Mouse (Mus musculus) embryonic facial prominence, embryonic 12.5 days (tissue): ENCODE measurements around the gene Coa5. TPM values are rescaled to one million over a fixed set of nuclear protein-coding genes. Genes with fewer than 3 reads are reported as not detected.

Experiments used
- ATAC-seq: fragments of 200-750 bp; cut with Nextera tagmentation; 2 replicates; pipeline ENCODE4 v1.8.0; 2017; ENCODE audit not compliant: insufficient number of reproducible peaks, insufficient read depth, low FRiP score, low TSS enrichment
- H3K27ac ChIP-seq: fragments of 300-500 bp; sonication (generic); 2 replicates; pipeline ENCODE4 v1.5.1; 2016; ENCODE audit warnings: mild to moderate bottlenecking
- H3K27me3 ChIP-seq: fragments of 300-500 bp; sonication (generic); 2 replicates; pipeline ENCODE4 v1.6.1; 2016; ENCODE audit warnings: mild to moderate bottlenecking, moderate library complexity
- H3K36me3 ChIP-seq: fragments of 300-500 bp; sonication (generic); 2 replicates; pipeline ENCODE4 v1.6.1; 2016; ENCODE audit warnings: mild to moderate bottlenecking
- H3K4me1 ChIP-seq: fragments of 300-500 bp; sonication (generic); 2 replicates; pipeline ENCODE4 v1.6.1; 2016
- H3K4me2 ChIP-seq: fragments of 300-500 bp; sonication (generic); replicated peaks from 2 replicates; pipeline ENCODE4 v1.6.1; 2016; ENCODE audit warnings: mild to moderate bottlenecking, moderate library complexity
- H3K4me3 ChIP-seq: fragments of 300-500 bp; sonication (generic); 2 replicates; pipeline ENCODE4 v1.5.1; 2016; ENCODE audit warnings: mild to moderate bottlenecking
- H3K9ac ChIP-seq: fragments of 300-500 bp; sonication (generic); 2 replicates; pipeline ENCODE4 v1.6.1; 2016; ENCODE audit warnings: mild to moderate bottlenecking, moderate library complexity
- H3K9me3 ChIP-seq: fragments of 300-500 bp; sonication (generic); 2 replicates; pipeline ENCODE4 v1.6.1; 2016; ENCODE audit warnings: mild to moderate bottlenecking, moderate library complexity
- WGBS: fragments of 180-500 bp; shearing (Covaris S2); methylation state at CpG from one replicate; pipeline ENCODE4 v1.1.7; 2016; 5-methylcytosine and 5-hydroxymethylcytosine counted together
- polyA plus RNA-seq: library from polyadenylated mRNA; unstranded; fragments of >200 nt; fragmentation: Nextera tagmentation; extraction: Ambion mirVana; gene quantifications from 2 replicates; pipeline ENCODE4 v1.2.1, GENCODE M21; 2016

Gene Coa5
- polyA plus RNA-seq, 1 experiment from 2014 or later, result 52.7 TPM

DNA sequence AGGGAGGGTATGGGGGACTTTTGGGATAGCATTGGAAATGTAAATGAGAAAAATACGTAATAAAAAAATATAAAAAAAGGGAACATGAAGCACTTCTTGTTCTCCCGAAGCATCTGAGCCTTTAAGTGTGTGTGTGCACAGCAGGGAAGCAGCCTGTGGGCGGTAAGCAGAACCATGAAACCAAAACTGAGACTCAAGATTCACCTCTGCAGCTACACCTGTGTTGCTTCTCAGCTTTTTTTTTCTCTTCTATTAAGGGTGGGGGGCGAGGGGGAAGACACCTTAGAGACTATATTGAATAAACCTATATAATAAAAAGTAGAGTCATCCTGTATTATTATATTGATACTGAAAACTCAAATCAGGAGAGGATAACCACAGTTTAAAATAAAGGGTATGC lies 37.9 kb upstream of the Coa5 start:
- no peak for ATAC-seq
- H3K4me1 ChIP-seq, result no peaks in the 10 kb centered on the region; the same call in 1 of the 2 replicates
- H3K36me3 ChIP-seq, result no peaks in the 10 kb centered on the region
- H3K27ac ChIP-seq, result no peak overlapping the region
- no peak overlapping the region for H3K4me3 ChIP-seq
- H3K9ac ChIP-seq, result no peak overlapping the region
- no peaks in the 10 kb centered on the region for H3K27me3 ChIP-seq
- WGBS, result 86% methylated on average over 4 of the region's 4 CpGs
- H3K9me3 ChIP-seq, result 0 out of 2 replicates have a peak, but pooled peaks cover 3% of the 10 kb centered on the region
- no peak overlapping the region for H3K4me2 ChIP-seq

DNA sequence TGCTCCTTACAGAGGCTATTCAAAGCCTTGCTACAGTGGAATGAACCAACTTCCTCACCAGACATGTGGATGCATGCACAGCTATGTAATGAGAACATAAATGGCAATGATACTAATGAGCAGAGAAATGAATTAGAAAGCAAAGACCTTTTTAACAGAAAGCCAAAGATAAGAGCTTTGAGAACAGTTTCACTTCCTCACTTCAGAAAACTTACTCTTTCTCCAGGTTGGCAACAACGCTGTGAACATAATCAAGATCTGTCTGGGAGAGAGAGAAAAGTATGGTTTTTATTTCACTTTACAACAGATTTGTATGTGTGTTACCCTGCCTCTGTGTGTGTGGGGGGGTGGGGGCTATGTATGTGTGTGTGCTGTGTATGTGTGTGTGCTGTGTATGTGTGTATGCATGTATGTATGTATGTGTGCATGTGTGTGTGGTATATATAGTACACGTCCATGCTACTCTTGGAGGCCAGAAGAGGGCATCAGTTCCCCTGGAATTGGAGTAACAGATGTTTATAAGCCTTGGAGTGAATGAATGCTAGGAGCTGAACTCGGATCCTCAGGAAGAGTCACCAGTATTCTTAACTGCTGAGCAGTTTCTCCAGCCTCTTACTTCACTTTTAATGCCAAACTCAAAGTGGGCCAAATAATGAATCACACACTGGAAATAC lies 36.6 kb upstream of the Coa5 start:
- Histone ChIP-seq H3K4me1 (no peaks in the 10 kb centered on the region; the same call in 1 of the 2 replicates), H3K9ac (no peak overlapping the region), H3K9me3 (0 out of 2 replicates have a peak, but pooled peaks cover 3% of the 10 kb centered on the region), H3K36me3 (no peaks in the 10 kb centered on the region), H3K27me3 (no peaks in the 10 kb centered on the region), H3K27ac (no peak overlapping the region), H3K4me3 (no peak overlapping the region), H3K4me2 (no peak overlapping the region)
- ATAC-seq, result no peak
- WGBS, result 81% methylated on average over 3 of the region's 3 CpGs

DNA sequence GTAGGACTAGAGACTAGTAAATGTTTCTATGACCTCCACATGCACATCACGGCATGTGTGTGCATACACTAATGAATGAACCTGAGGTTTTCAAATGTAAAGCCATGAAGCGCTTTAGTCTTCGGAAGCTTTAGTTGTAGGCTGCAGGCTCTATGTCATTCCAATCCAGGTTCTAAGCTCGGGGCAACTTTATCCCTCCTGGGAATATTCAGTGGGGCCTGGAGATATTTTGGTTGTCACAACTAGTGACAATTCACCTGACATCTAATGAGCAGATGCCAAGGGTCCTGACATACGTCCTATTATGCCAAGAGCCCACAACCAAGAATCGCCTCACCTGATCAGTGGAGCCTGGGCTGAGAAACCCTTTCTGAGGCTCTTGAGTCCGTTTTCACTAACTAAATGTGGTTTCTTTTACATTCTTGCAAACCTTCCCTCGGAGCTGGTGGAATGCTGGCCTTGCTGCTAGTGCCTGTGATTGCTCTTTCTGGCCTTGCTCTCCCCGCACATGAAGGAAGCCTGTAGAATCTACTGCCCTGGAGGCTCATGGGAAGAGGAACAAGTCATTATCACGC lies 35.1 kb upstream of the Coa5 start:
- Histone ChIP-seq H3K27ac (no peak overlapping the region), H3K9me3 (0 out of 2 replicates have a peak, but pooled peaks cover 3% of the 10 kb centered on the region), H3K9ac (no peak overlapping the region), H3K27me3 (no peaks in the 10 kb centered on the region), H3K4me3 (no peak overlapping the region), H3K36me3 (no peaks in the 10 kb centered on the region), H3K4me2 (no peak overlapping the region), H3K4me1 (no peaks in the 10 kb centered on the region; the same call in 1 of the 2 replicates)
- 80% methylated on average over 10 of the region's 10 CpGs for WGBS
- no peak for ATAC-seq

DNA sequence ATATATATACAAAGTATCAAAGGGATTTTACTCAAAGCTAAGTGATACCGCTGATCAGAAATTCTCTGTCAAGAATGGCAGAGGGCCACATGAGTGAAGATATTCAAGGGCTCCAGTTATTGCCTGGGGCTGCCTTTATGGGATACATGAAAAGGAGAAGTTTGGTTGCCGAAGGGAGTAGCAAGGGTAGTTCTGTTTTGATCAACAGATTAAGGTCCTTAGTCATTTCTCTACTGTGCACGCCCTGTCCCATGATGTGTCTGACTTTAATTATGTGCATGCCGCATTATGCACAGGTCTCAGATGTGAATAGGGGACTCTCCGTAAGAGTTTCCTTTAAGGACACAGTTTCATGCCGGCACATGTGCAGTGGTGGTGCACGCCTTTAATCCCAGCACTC lies 27.6 kb upstream of the Coa5 start:
- H3K27ac ChIP-seq, result no peak overlapping the region
- H3K4me1 ChIP-seq, result no peaks in the 10 kb centered on the region
- H3K36me3 ChIP-seq, result no peaks in the 10 kb centered on the region
- no peak overlapping the region for H3K4me2 ChIP-seq
- no peaks in the 10 kb centered on the region for H3K9me3 ChIP-seq
- ATAC-seq, result no peak
- WGBS, result 81% methylated on average over 7 of the region's 7 CpGs
- H3K27me3 ChIP-seq, result no peaks in the 10 kb centered on the region
- H3K4me3 ChIP-seq, result no peak overlapping the region
- no peak overlapping the region for H3K9ac ChIP-seq

DNA sequence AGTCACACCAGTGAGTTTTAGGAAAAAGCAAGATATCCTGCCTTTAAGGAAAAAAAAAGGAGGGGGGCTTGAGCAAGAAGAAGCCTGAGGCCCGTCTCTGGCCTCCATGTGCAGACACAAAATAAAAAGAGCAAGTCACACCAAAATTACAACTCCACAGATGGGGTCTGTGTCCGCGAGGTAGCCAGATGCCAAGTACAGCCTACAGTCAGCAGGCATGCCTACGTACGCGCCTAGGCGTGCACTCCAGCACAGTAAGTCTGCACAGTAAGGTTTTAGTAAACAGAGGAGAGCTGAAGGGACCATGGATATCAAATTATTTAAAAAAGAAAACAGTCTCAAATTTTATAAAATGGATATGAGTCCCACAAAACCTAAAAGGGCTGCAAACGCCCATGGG lies 21.4 kb upstream of the Coa5 start:
- H3K27me3 ChIP-seq, result no peaks in the 10 kb centered on the region
- 89% methylated on average over 8 of the region's 8 CpGs for WGBS
- ATAC-seq, result no peak
- H3K4me2 ChIP-seq, result no peak overlapping the region
- H3K4me3 ChIP-seq, result no peak overlapping the region
- H3K9me3 ChIP-seq, result no peaks in the 10 kb centered on the region
- H3K27ac ChIP-seq, result no peak overlapping the region
- no peaks in the 10 kb centered on the region for H3K36me3 ChIP-seq
- H3K9ac ChIP-seq, result no peak overlapping the region
- no peaks in the 10 kb centered on the region for H3K4me1 ChIP-seq

DNA sequence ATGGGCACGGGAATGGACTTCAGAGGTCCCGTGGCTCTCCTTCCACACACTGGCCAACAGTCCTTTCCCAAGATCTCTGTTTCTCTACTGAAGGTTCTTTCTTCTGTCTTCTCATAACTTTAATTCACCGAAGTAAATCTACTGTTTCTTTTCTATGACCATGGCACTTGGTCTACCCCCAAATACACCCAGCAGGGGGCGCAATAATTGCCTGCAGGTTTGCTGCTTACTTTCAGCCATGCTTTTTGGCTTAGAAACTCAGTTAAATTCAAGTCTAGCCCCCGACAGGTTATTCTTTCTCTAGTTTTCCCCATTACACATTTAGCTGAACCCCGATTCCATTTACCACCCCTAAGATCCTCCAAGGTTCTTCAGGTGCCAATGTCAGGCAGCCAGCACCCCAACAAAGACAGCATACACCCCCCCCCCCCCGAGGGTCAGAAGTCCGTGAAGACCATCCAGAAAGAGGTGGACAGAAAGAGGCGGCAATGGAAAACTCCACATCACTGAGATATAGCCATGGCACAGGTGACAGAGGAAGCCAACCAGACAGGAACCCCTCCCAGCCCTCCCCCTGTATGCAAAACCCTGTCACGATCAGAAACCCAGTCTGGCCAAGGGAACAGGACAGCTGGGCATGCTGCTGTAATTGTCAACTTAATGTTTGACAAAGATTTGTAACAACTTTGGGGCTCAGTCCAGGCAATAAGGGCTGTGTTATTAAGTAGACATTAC lies 18.6 kb upstream of the Coa5 start:
- no peak overlapping the region for H3K27ac ChIP-seq
- no peak overlapping the region for H3K9ac ChIP-seq
- 78% methylated on average over 10 of the region's 10 CpGs for WGBS
- H3K4me3 ChIP-seq, result no peak overlapping the region
- no peaks in the 10 kb centered on the region for H3K4me1 ChIP-seq
- H3K27me3 ChIP-seq, result no peaks in the 10 kb centered on the region
- H3K4me2 ChIP-seq, result no peak overlapping the region
- no peak for ATAC-seq
- no peaks in the 10 kb centered on the region for H3K9me3 ChIP-seq
- H3K36me3 ChIP-seq, result no peaks in the 10 kb centered on the region

DNA sequence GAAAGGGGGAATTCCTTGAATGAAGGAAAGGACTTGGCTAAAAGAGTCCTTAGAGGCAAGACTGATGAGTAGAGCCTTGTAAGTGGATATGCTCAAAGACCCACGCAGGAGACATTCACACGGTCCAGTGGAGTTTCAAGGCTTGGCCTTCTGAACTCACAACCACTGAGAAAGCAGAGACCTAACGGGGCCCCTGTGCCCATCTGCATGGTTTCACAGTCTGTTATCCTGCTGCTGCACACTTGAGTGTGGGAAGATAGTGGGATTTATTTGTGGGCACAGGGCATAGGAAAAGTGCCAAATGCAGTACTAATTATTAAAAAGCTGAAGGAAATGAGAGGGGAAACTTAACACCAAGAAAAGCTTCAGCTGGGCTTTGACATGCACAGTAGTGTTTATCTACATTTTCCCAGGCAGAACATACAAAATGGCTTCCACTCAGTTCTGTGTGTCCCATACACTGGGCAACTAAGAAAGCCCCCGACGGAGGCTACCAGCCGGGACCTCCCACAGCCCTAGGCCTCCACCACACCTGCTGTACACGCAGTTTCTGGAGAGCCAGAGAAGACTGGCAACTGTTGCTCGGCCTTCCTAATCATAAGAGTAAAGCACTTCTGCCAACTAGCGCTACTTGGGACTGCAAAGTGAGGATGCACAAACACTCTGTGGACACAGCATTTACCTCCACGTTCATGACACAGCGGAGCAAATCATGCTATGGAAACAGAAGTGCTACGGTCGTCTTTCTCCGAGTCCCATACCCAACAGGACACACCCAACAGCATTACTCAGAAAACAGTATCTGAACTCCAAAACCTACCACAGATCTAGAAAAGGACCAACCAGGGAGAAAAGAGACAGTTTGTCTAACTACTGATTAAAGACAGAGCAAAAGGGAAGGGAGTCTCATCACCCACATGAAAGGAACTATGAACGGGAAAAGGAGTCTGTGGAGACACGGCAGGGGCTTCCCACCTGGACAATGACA lies 13.2 kb upstream of the Coa5 start:
- no peak for ATAC-seq
- Histone ChIP-seq H3K27ac (no peak overlapping the region), H3K36me3 (peaks cover 19% of the 10 kb centered on the region), H3K9ac (no peak overlapping the region), H3K4me2 (no peak overlapping the region), H3K27me3 (no peaks in the 10 kb centered on the region), H3K9me3 (no peaks in the 10 kb centered on the region), H3K4me3 (no peak overlapping the region), H3K4me1 (no peaks in the 10 kb centered on the region)
- WGBS, result 92% methylated on average over 16 of the region's 16 CpGs

DNA sequence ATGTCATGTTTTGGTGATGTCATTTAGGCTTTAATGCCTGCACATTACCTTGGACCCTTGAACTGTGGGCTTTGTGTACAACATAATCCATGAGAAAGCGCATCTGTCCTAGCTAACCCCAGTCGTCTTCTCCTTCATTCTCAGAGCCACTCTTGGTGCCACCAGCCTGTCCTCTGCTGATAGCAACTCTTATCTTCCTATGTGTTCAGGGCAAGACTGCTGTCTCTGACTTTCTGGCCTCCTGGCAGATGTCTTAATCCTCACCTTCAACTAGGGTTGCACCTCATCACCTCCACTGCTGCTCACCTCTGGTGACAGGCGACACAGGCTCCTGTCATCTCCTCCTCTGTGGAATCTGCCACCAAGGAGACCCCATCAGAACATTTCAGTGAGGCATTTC lies 6.5 kb upstream of the Coa5 start:
- no peak overlapping the region for H3K9ac ChIP-seq
- no peak overlapping the region for H3K4me3 ChIP-seq
- no peaks in the 10 kb centered on the region for H3K9me3 ChIP-seq
- H3K4me1 ChIP-seq, result peaks cover 10% of the 10 kb centered on the region
- WGBS, result 92% methylated on average over 3 of the region's 3 CpGs
- H3K4me2 ChIP-seq, result no peak overlapping the region
- H3K27me3 ChIP-seq, result no peaks in the 10 kb centered on the region
- peaks cover 72% of the 10 kb centered on the region for H3K36me3 ChIP-seq
- no peak for ATAC-seq
- H3K27ac ChIP-seq, result no peak overlapping the region

DNA sequence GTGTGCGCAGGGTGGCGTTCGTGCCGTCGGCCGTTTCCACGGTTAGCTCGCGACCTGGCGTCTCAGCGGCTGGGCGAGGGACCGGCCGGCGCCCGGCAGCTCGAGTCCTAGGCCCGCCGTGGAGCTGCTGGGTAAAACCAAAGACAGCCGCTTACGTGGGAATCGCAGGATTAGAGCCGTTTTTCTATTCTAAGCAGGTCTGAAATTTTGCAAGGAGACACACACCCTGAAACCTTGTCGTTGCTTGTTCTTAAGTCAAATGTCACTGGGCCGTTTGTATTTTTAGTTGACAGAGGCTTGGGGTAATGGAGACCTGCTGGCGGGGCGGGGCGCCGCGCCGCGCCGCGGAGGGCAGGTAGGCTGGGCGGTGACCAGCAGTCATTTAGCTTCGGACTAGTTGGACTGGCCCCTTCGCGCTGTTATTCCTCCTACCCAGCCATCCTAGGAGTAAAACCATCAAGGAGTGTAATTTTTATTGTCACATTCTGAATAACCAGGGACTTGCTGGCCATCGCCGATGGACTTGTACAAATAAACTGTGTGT lies 466 bp upstream of the Coa5 start:
- H3K36me3 ChIP-seq, result peaks cover 47% of the 10 kb centered on the region
- 2% methylated on average over 38 of the region's 40 CpGs for WGBS
- H3K27ac ChIP-seq, result peak overlapping the region; percentile 47; the same call in 1 of the 2 replicates

DNA sequence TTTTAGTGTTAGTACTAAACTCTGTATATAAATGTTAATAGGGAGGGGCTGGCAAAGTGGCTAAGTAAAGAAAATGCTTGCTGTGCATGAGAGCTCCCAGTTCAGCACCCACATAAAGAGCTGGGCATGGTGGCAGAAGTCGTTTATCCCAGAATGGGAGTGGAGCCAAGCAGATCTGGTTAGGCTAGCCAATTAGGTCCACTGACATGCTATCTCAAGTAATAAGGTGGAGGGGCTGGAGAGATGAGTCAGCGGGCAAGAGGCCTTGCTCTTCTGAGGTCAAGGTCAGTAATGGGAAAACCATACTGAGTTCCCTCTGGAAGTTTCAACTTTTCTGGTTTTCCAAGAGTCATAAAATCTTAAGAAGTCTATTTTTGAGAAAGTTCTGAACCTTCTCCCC lies 992 bp downstream of the Coa5 start:
- H3K4me1 ChIP-seq, result peaks cover 23% of the 10 kb centered on the region
- H3K36me3 ChIP-seq, result peaks cover 48% of the 10 kb centered on the region
- no peak overlapping the region for H3K9ac ChIP-seq
- WGBS, result 73% methylated on average over 2 of the region's 2 CpGs
- ATAC-seq, result no peak
- H3K27ac ChIP-seq, result no peak overlapping the region
- no peaks in the 10 kb centered on the region for H3K27me3 ChIP-seq
- H3K4me3 ChIP-seq, result peak overlapping the region; percentile 91
- peaks cover 4% of the 10 kb centered on the region; the same call in 1 of the 2 replicates for H3K9me3 ChIP-seq
- peak overlapping the region; percentile 74 for H3K4me2 ChIP-seq

More for the DNA sequence above, 466 bp upstream of the Coa5 start:
- no peaks in the 10 kb centered on the region for H3K27me3 ChIP-seq
- no peak; the same call in 1 of the 2 replicates for ATAC-seq
- peak overlapping the region; percentile 91 for H3K9ac ChIP-seq
- H3K4me2 ChIP-seq, result peak overlapping the region; percentile 74
- peaks cover 23% of the 10 kb centered on the region for H3K4me1 ChIP-seq
- peak overlapping the region; percentile 91 for H3K4me3 ChIP-seq
- no peaks in the 10 kb centered on the region for H3K9me3 ChIP-seq
